ENCODE assay signal across 7 mouse cellular contexts in the genomic region with DNA sequence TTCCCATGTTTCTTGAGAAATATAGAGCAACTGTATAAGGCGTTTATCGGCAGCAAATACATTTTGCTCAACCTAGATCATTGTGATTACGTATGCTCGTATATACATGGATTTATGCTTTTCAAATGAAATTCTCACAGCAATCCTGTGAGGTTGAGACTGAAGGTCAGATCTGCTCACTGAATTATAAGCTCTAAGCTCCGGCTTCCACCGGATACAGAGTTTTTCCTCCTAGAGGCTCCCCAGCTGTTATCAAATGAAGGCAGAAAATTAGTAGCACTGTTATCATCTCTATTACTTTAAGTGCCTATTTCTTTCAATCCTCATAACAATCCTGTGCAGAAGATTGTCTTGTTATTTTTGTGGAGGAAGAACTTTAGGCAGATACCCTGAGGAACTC.
"Had no signal": no experiment of that assay in that cellular context is flagged by ENCODE, and none has a peak within 500 bp of the region (broad histone marks: within the 10 kb centered on the region; RNA-seq: fewer than 3 reads in every experiment).

No protein-coding gene starts in this region.

- H3K27me3 ChIP-seq: intestine, embryonic 15.5 days; limb, embryonic 15.5 days; liver, embryonic 12.5 days; midbrain, embryonic 13.5 days had no signal

- ATAC-seq: intestine, embryonic 15.5 days; liver, embryonic 12.5 days; midbrain, embryonic 13.5 days had no signal

- H3K27ac ChIP-seq: intestine, embryonic 15.5 days; limb, embryonic 15.5 days; liver, embryonic 12.5 days; midbrain, embryonic 13.5 days had no signal

- H3K36me3 ChIP-seq: intestine, embryonic 15.5 days; limb, embryonic 15.5 days; liver, embryonic 12.5 days; midbrain, embryonic 13.5 days had no signal

- H3K4me3 ChIP-seq: intestine, embryonic 15.5 days; limb, embryonic 15.5 days; liver, embryonic 12.5 days; midbrain, embryonic 13.5 days had no signal

- H3K4me1 ChIP-seq: intestine, embryonic 15.5 days; limb, embryonic 15.5 days; midbrain, embryonic 13.5 days had no signal

- H3K4me2 ChIP-seq: intestine, embryonic 15.5 days; limb, embryonic 15.5 days; liver, embryonic 12.5 days; lung, embryonic 14.5 days; midbrain, embryonic 13.5 days had no signal

- DNase-seq: right cerebral cortex, postnatal 14 days; thymus, postnatal 36 days had no signal

- H3K9ac ChIP-seq: intestine, embryonic 15.5 days; limb, embryonic 15.5 days; liver, embryonic 12.5 days; lung, embryonic 14.5 days; midbrain, embryonic 13.5 days had no signal

- H3K9me3 ChIP-seq: intestine, embryonic 15.5 days; limb, embryonic 15.5 days; liver, embryonic 12.5 days; midbrain, embryonic 13.5 days had no signal
